Mouse (Mus musculus) left cerebral cortex, adult 8-10 months (tissue): Measurements from ENCODE around the gene Asb6. TPM values are rescaled to one million over a fixed set of nuclear protein-coding genes. Genes with fewer than 3 reads are reported as not detected.

Experiments
- total RNA-seq, 4 experiments: library from RNA; stranded (reverse); gene quantifications; 2 replicates each; pipeline ENCODE4 v1.2.4; 2022

Asb6 gene
- total RNA-seq, 4 experiments from 2014 or later, result 29.6 to 41.9 (median 38.2) TPM

Other genes with a start within 250 kb of the Asb6 start
- gene Cstad, start 235.3 kb downstream of the Asb6 start, total RNA-seq, result 1 to 10 TPM; 6.1 to 8.8 (median 8.0) TPM
- gene 1700001O22Rik, start 26.7 kb downstream of the Asb6 start, total RNA-seq, result 1 to 10 TPM; 7.7 to 9.5 (median 9.3) TPM
- 10 to 100 TPM; 30.5 to 38.9 (median 34.4) TPM for gene Ntmt1, start 22.5 kb downstream of the Asb6 start, total RNA-seq
- gene Prrx2, start 4.6 kb upstream of the Asb6 start, total RNA-seq, result 1 to 10 TPM; 2.1 to 3.1 (median 2.9) TPM
- gene Ptges, start 99.5 kb upstream of the Asb6 start, total RNA-seq, result 1 to 10 TPM; 4.3 to 7.3 (median 6.9) TPM
- 10 to 100 TPM; 25.8 to 29.1 (median 28.0) TPM for gene Tor1b, start 122.6 kb upstream of the Asb6 start, total RNA-seq
- 10 to 100 TPM; 34.4 to 45.2 (median 37.9) TPM for gene Tor1a, start 137.6 kb upstream of the Asb6 start, total RNA-seq
- 10 to 100 TPM; 63.7 to 79.7 (median 70.2) TPM for gene BC005624, start 151.9 kb upstream of the Asb6 start, total RNA-seq
- gene Usp20, start 151.9 kb upstream of the Asb6 start, total RNA-seq, result 10 to 100 TPM; 73.0 to 84.0 (median 79.6) TPM